Mouse (Mus musculus) hindlimb bud, embryonic 11.5 days (tissue): Measurements from ENCODE around the gene Tmem141.

Source experiments
- DNase-seq: peaks from one replicate; pipeline ENCODE4 v3.0.0-alpha.2; 2012; ENCODE audit warnings: low read depth, low spot score; ENCODE audit errors: extremely low spot score

The Tmem141 gene

DNA sequence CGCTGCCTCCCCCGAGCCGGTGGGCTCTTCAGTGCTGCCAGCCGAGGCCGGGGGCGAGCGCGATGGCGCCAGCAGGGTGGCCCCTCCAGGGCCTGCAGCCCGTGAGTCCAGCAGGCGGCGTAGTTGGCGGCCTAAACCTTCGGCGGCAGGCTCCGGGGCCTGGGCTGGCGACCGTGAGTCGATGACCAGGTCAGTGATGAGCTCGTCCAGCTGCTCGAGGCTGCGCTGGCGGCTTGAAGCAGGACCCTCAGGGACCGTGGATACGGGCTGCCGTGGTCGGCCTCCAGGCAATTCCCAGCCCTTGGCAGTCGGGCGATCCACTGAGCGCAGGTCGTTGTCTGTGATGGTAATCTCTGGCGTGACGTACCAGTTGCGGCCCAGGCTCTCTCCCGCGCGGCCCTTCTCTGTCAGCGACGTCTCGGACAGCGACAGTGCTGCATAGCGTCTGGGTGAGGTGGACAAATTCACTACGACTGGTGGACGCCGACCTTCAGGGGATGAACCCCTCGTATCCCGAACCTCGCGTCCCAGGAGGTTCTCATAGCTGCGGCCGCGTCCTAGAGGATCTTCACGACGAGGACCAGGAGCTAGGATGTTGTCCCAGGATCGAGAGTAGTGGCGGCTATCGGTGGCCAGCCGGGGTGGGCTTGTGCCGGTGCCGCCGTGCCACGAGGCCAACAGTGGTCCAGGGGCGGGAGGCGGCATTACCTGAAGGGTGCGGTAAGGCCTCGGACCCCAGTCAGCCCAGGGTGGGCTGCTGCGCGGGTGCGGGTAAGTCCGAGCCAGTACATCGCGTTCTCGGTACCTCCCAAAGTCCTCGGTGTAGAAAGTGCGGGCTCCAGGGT is 43.6 kb downstream of the Tmem141 start:
- DNase-seq = no peak

DNA sequence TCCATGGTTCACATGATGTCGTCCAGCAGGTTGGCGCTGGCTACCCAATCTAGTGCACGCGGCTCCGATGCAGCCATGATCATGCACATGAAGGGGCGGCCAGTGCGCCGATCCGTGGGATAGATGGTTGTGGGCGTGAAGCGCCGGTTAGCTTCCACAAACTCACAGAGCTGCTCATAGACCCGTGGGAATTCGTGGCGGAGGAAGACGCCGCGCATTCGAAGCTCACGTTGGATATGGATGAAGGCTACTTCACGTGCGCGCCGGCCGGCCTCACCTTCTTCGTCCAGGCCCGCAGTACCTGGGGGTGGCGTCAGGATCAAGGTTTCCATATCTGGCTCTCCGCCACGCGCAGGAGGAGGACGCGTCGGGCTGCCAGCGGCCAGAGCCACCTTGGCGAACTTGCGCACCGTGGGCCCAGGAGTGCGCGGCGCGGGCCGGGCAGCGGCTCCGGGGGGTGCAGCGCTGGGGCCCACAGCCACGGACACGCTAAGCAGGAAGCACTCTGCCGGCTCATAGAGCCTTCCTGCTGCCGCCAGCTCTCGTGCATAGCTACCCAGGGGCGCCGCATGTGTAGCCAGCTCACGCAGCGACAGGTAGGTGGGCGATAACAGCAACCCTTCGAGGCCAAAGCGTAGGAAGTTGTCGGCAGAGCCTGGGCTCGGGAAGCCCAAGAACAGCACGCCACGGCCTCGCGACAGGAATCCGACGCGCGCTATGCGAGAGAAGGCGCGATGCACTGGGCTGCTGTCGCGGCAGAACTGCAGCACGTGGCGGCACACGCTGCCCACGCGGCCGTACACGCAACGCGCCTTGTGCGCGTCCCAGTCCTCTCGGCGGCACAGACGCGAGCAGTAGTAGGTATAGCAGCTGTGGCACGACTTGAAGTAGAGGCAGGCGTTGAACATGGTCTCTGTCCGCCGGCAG is 44.6 kb downstream of the Tmem141 start:
- no peak for DNase-seq

DNA sequence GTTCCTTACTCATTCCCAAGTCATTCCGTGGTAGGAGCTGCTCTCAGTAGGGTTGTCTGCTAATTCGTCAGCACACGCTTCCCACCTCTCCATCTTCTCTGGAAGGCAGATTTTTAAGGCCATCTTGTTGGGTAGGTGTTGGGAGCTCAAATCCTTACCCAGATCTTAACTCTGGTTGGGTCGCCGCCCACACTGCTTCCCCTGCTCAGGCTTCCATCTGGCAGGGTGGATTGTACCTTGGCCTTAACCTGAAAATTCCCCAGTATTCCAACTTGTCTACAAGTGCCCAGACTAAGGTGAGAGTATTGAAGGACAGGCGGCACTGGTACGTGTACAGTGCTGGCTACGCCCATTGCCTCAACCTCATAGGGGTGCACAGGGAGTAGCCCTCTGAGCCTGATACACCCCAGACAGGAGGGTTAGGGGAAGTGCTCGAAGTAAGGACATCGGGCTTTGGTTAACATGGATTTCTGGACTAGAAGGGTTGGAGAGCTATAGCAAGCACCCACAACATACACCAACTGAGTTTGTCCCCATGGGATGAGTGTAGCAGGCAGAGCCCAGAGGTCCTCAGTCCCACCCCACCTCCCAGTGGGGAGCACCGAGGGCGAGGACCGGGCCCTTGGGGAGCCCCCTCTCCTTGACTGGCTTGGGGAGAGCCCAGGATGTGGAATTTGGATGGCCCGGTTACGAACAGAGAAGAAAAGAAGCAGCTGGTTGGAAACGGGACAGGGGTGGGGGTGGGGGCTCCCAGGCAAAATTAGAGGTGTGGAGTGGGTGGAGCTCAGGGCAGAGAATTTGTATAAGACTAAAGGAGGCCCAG is 45.6 kb downstream of the Tmem141 start:
- no peak for DNase-seq

DNA sequence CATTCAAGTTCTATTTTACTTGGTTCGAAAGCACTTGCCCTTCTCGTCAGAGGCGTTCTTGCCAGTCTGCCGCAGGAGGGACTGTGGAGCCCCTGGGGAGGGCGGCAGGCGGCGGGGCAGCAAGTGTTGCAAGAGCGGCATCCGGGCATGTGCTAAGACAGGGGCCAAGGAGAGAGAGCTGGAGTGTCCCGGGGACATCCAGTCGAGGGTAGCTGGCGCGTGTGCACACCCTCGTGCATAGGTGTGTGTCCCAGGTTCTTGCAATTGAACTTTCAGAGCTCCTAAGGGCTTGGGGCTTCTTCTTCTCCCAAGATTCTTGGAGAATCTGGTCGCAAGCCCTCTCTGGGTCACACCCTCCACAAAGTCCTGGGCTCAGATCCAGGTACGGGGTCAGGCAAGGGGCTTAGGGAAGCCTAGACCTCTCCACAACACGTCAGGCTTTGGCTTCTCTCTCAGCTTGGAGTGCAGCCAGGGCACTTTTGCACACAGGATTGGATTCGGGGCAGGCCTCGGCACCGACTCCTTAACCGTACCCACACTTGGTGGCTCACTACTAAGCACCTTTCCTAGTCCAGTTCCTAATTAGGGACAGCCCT is 46.3 kb downstream of the Tmem141 start:
- no peak for DNase-seq

DNA sequence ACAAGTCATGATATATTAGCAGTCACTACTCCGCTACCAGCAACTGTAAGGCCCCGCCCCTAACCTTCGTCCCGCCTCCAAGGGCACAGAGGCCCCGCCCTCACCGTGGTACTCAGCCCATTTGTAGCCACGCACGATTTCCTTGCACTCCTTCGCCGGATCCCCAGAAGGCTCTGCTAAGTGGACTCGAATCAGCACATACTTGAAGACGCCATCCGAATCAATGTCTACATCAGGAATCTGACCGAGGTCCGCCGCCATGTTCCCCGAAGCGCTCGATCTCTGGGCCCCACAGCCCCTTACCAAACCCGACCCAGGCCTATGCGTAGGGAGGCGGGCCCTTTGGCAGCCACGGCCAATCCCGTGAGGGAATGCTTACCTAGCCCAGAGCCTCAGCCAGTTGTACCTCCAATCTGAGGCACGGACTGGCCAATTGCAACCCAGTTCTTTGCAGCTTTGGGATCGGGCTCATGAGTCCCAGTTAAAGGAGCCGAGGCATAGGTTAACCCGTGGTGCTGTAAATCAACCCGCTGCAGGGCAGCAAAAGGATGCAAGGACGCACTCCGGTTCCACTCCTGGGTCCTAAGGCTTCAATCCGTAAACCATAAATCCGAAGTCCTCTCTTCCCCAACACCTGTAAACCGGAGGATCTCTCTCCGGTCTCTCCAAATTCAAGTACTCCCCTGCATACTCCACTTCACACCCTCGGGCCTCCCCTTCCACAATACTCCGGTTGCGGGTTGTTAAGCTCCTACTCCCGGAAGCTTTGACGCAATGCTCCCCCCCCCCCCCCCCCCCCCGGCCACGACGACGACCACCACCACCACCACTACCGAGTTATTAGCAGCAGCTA is 47.0 kb downstream of the Tmem141 start, which contains the start of the genes Mamdc4 and Phpt1:
TSS of gene Mamdc4 (minus strand) at position 267 of the 853 bp plus-strand sequence.
TSS of gene Phpt1 (minus strand) at position 646 of the 853 bp plus-strand sequence.
- peak; percentile 96 for DNase-seq

DNA sequence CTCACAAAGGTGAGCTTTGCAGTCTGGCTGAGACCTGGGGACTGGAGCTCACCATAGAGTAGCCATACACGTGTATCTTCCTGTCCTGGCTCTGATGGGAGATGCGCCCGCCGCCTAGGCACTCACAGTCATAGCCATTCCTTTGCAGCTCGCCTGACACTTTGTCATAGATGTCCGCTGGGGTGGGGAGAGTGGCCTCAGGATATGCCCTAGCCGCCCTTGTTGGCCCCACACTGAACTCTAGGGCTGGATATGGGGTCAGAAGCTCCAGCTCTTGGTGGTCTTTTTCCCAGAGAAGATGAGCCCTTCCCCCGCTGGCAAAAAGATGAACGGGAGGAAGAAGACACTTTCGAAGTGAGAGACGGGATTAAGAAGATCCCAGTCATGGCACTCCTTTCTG is 47.7 kb downstream of the Tmem141 start:
- no peak for DNase-seq

DNA sequence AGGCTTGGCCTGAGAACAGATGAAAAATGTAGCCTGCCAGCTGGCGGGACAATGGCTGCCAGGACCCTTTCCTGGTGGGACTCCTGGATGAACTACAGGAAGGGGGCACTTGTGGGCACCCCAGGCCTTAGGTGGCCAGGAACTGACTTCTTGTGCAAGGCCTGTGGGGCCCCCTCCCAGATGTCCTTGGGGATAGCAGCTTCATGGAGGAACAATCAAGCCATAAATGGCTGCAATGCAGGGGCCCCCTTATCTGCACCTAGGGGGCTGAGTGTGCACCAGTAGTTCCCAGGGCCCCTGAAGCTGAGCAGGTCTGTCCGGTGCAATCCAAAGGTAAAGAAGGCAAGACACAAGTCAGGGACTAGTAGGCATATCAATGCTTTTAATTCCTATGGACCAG is 48.7 kb downstream of the Tmem141 start:
- no peak for DNase-seq

DNA sequence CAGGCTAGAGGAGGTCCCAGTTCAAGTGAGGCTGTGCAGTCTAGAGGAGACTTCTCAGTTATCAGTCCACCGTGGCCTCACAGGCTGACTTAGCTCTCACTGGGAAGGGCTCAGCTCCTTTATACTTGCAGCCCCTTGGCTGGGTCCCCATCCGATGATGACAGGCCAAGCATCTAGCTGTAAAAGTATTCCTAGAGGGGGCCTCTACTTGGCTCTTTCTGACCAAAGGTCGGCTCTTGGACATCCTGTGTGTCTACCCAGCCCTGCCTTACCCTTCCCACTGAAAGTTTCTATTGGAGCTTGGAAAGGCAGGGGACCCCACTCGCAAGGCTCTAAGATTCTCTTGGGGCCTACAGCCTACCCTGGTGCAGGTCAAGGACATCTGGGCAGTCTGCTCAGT is 50.6 kb downstream of the Tmem141 start:
- DNase-seq = no peak
